Mouse (Mus musculus) CH12F3 (cell line): ENCODE data around the gene Tecr.
"Not testable (repeated sequence)": the region's sequence is repeated elsewhere in the genome, so short reads cannot be mapped to it uniquely, and the experiment has no call there.

Experiments used
- in situ Hi-C: fragments of 300-500 bp; cut with MboI; formaldehyde crosslinking; loops from 2 replicates; pipeline ENCODE4 v1.14.3; 2020; ENCODE audit warnings: low sequenced_read_pairs

The Tecr gene

GRCm38 (mm10) chr8:83584771-83585170, 23.0 kb downstream of the Tecr start:
- in situ Hi-C loops, result no loop called here

- in situ Hi-C loops, result no loop called here
These were observed 24.5 kb downstream of the Tecr start for GRCm38 (mm10) chr8:83583236-83583635.

GRCm38 (mm10) chr8:83582226-83582625, 25.5 kb downstream of the Tecr start:
- in situ Hi-C loops, result no loop called here

GRCm38 (mm10) chr8:83580826-83581225, 26.9 kb downstream of the Tecr start:
- in situ Hi-C loops, result no loop called here

- in situ Hi-C loops, result no loop called here
These were observed 28.1 kb downstream of the Tecr start for GRCm38 (mm10) chr8:83579676-83580075.

GRCm38 (mm10) chr8:83578131-83579055, 29.4 kb downstream of the Tecr start:
- in situ Hi-C loops, result no loop called here

GRCm38 (mm10) chr8:83577384-83577791, 30.4 kb downstream of the Tecr start:
- in situ Hi-C loops, result no loop called here

GRCm38 (mm10) chr8:83576921-83577320, 30.9 kb downstream of the Tecr start:
- in situ Hi-C loops, result no loop called here

GRCm38 (mm10) chr8:83576516-83576895, 31.3 kb downstream of the Tecr start:
- in situ Hi-C loops, result no loop called here

GRCm38 (mm10) chr8:83575561-83576515, 31.9 kb downstream of the Tecr start:
- in situ Hi-C loops, result no loop called here

GRCm38 (mm10) chr8:83574631-83575315, 33.0 kb downstream of the Tecr start:
- in situ Hi-C loops, result no loop called here

GRCm38 (mm10) chr8:83573140-83573875, 34.5 kb downstream of the Tecr start:
- in situ Hi-C loops, result no loop called here

GRCm38 (mm10) chr8:83572246-83572812, 35.4 kb downstream of the Tecr start:
- in situ Hi-C loops, result no loop called here

GRCm38 (mm10) chr8:83571791-83572190, 36.0 kb downstream of the Tecr start:
- in situ Hi-C loops, result no loop called here

- in situ Hi-C loops, result not testable (repeated sequence)
These were observed 36.8 kb downstream of the Tecr start for GRCm38 (mm10) chr8:83571001-83571340.

GRCm38 (mm10) chr8:83570272-83571000, 37.3 kb downstream of the Tecr start:
- in situ Hi-C loops, result no loop called here

GRCm38 (mm10) chr8:83569165-83569564, 38.6 kb downstream of the Tecr start:
- in situ Hi-C loops, result no loop called here

- in situ Hi-C loops, result no loop called here
These were observed 39.0 kb downstream of the Tecr start for GRCm38 (mm10) chr8:83568755-83569154.

GRCm38 (mm10) chr8:83568128-83568527, 39.6 kb downstream of the Tecr start:
- in situ Hi-C loops, result no loop called here
